Comparison of ENCODE assay signal across 26 mouse cellular contexts in genomic region chr14:36135749-36136148, GRCm38 (mm10). TPM values are rescaled to one million over a fixed set of nuclear protein-coding genes. Genes with fewer than 3 reads are reported as not detected.
DNase-seq lines count a peak whose midpoint lies in the region; ATAC-seq and TF ChIP-seq lines count a peak whose summit lies in the region.
"Had no signal": no experiment of that assay in that cellular context is flagged by ENCODE, and none has a peak within 500 bp of the region (broad histone marks: within the 10 kb centered on the region; RNA-seq: fewer than 3 reads in every experiment).

No protein-coding gene starts in this region.

- 0 out of 2 replicates have a peak, but pooled peaks cover 5% of the 10 kb centered on the region for H3K4me1 ChIP-seq in forebrain, embryonic 13.5 days
- H3K4me1 ChIP-seq in forebrain, embryonic 15.5 days, result peaks cover 4% of the 10 kb centered on the region; the same call in 1 of the 2 replicates
- no peaks in the 10 kb centered on the region for H3K4me1 ChIP-seq in heart, postnatal 0 days (ENCODE audit: control insufficient read depth, insufficient read depth)
- H3K4me1 ChIP-seq in midbrain, embryonic 13.5 days (replicated peaks), result 0 out of 2 replicates have a peak, but pooled peaks cover 4% of the 10 kb centered on the region
- H3K4me1 ChIP-seq: embryonic facial prominence, embryonic 10.5 days; heart, embryonic 15.5 days had no signal

- DNase-seq in heart, postnatal 0 days (ENCODE audit: low spot score), result peak; percentile 8
- DNase-seq in heart, postnatal 10 days, result no peak
- no peak for DNase-seq in urinary bladder, postnatal 14 days (ENCODE audit: low spot score)
- DNase-seq in left cerebral cortex, adult 11 months (ENCODE audit: low spot score), result no peak
- DNase-seq: adrenal gland, postnatal 10 days; B cell, adult 2 months; cerebellum, adult 2 months; cerebellum, postnatal 10 days; gastrocnemius, postnatal 14 days; heart, adult 2 months; heart, postnatal 36 days had no signal

- H3K36me3 ChIP-seq in forebrain, embryonic 13.5 days (ENCODE audit: poor library complexity, severe bottlenecking), result no peaks in the 10 kb centered on the region
- H3K36me3 ChIP-seq in forebrain, embryonic 15.5 days, result no peaks in the 10 kb centered on the region
- H3K36me3 ChIP-seq in heart, postnatal 0 days (replicated peaks; ENCODE audit: control insufficient read depth, insufficient read depth, low read length), result no peaks in the 10 kb centered on the region
- no peaks in the 10 kb centered on the region for H3K36me3 ChIP-seq in midbrain, embryonic 13.5 days
- H3K36me3 ChIP-seq: embryonic facial prominence, embryonic 10.5 days; G1E; heart, embryonic 15.5 days; hindbrain, embryonic 15.5 days had no signal

- ATAC-seq in forebrain, embryonic 13.5 days, result peak; percentile 51; the same call in 1 of the 2 replicates
- ATAC-seq in forebrain, embryonic 15.5 days (replicated peaks), result no peak; the same call in 1 of the 2 replicates
- ATAC-seq in heart, postnatal 0 days (ENCODE audit: insufficient read depth, low read depth), result no peak
- peak; percentile 56 for ATAC-seq in midbrain, embryonic 13.5 days
- ATAC-seq: CD4-positive, CD25-positive, alpha-beta regulatory T cell, adult 4 months; intestine, embryonic 16.5 days had no signal

- no peaks in the 10 kb centered on the region for H3K9me3 ChIP-seq in forebrain, embryonic 13.5 days (replicated peaks)
- no peaks in the 10 kb centered on the region for H3K9me3 ChIP-seq in forebrain, embryonic 15.5 days
- H3K9me3 ChIP-seq in heart, postnatal 0 days (replicated peaks; ENCODE audit: control insufficient read depth, low read length), result no peaks in the 10 kb centered on the region
- H3K9me3 ChIP-seq in midbrain, embryonic 13.5 days, result no peaks in the 10 kb centered on the region
- H3K9me3 ChIP-seq: embryonic facial prominence, embryonic 10.5 days; G1E; heart, embryonic 15.5 days; hindbrain, embryonic 15.5 days had no signal

- no peak overlapping the region for H3K4me2 ChIP-seq in forebrain, embryonic 13.5 days
- no peak overlapping the region for H3K4me2 ChIP-seq in forebrain, embryonic 15.5 days (replicated peaks)
- H3K4me2 ChIP-seq in heart, postnatal 0 days (ENCODE audit: low read depth, low read length), result no peak overlapping the region
- no peak overlapping the region for H3K4me2 ChIP-seq in midbrain, embryonic 13.5 days (replicated peaks)
- H3K4me2 ChIP-seq: heart, embryonic 11.5 days; heart, embryonic 15.5 days; hindbrain, embryonic 15.5 days had no signal

- no peaks in the 10 kb centered on the region for H3K27me3 ChIP-seq in forebrain, embryonic 13.5 days
- no peaks in the 10 kb centered on the region for H3K27me3 ChIP-seq in forebrain, embryonic 15.5 days
- no peaks in the 10 kb centered on the region for H3K27me3 ChIP-seq in heart, postnatal 0 days (ENCODE audit: control insufficient read depth, insufficient read depth, low read length)
- H3K27me3 ChIP-seq in midbrain, embryonic 13.5 days, result no peaks in the 10 kb centered on the region
- H3K27me3 ChIP-seq: heart, embryonic 15.5 days; hindbrain, embryonic 15.5 days had no signal

- H3K9ac ChIP-seq in forebrain, embryonic 13.5 days, result no peak overlapping the region
- no peak overlapping the region for H3K9ac ChIP-seq in forebrain, embryonic 15.5 days (replicated peaks)
- no peak overlapping the region for H3K9ac ChIP-seq in heart, postnatal 0 days (replicated peaks; ENCODE audit: low read depth, low read length)
- no peak overlapping the region for H3K9ac ChIP-seq in midbrain, embryonic 13.5 days (replicated peaks)
- H3K9ac ChIP-seq: heart, embryonic 15.5 days; hindbrain, embryonic 15.5 days had no signal

- H3K27ac ChIP-seq in forebrain, embryonic 13.5 days, result no peak overlapping the region
- H3K27ac ChIP-seq in forebrain, embryonic 15.5 days (replicated peaks), result no peak overlapping the region
- H3K27ac ChIP-seq in heart, postnatal 0 days (ENCODE audit: low read depth), result no peak overlapping the region
- no peak overlapping the region for H3K27ac ChIP-seq in midbrain, embryonic 13.5 days
- H3K27ac ChIP-seq: embryonic facial prominence, embryonic 10.5 days; heart, adult 2 months; heart, embryonic 15.5 days; hindbrain, embryonic 15.5 days had no signal

- no peak for TF ChIP-seq EP300 in heart, postnatal 0 days (IDR thresholded peaks at IDR 0.05; ENCODE audit: low read depth)

- H3K4me3 ChIP-seq in forebrain, embryonic 13.5 days, result no peak overlapping the region
- H3K4me3 ChIP-seq in forebrain, embryonic 15.5 days, result no peak overlapping the region
- H3K4me3 ChIP-seq in heart, postnatal 0 days (ENCODE audit: low read depth, low read length), result no peak overlapping the region
- H3K4me3 ChIP-seq in midbrain, embryonic 13.5 days (replicated peaks), result no peak overlapping the region
- H3K4me3 ChIP-seq: embryonic facial prominence, embryonic 10.5 days; heart, adult 2 months; heart, embryonic 15.5 days; hindbrain, embryonic 15.5 days had no signal

- WGBS in forebrain, embryonic 13.5 days, result 45% methylated on average over 3 of the region's 3 CpGs
- 35% methylated on average over 3 of the region's 3 CpGs for WGBS in forebrain, embryonic 15.5 days
- 40% methylated on average over 3 of the region's 3 CpGs for WGBS in heart, postnatal 0 days
- WGBS in midbrain, embryonic 13.5 days, result 27% methylated on average over 3 of the region's 3 CpGs

- intact Hi-C loops in heart, postnatal 10 days (cut with DNase I), result no loop called here

- no peak for TF ChIP-seq CTCF in heart, postnatal 0 days (IDR thresholded peaks at IDR 0.05; ENCODE audit: low read depth)

RNA-seq across cellular contexts. Expression of gene 4930474N05Rik, which starts 41.0 kb away (rescaled TPM):
- not detected in 2 replicates for polyA plus RNA-seq in forebrain, embryonic 13.5 days (2015; fragmentation: Nextera tagmentation; extraction: Ambion mirVana)
- not detected in 2 replicates for polyA plus RNA-seq in forebrain, embryonic 15.5 days (2015; fragmentation: Nextera tagmentation; extraction: Ambion mirVana)
- not detected in 2 replicates for total RNA-seq in heart, postnatal 0 days (2014; rRNA removed; ENCODE audit: low replicate concordance)
- polyA plus RNA-seq in heart, postnatal 0 days (2015; fragmentation: Nextera tagmentation; extraction: Ambion mirVana), result not detected in 2 replicates
- total RNA-seq in heart, postnatal 10 days (2021), result not detected
- polyA plus RNA-seq in midbrain, embryonic 13.5 days (2015; fragmentation: Nextera tagmentation; extraction: Ambion mirVana), result not detected in 2 replicates
- total RNA-seq: adrenal gland, postnatal 10 days; adrenal gland, postnatal 4 days; gastrocnemius, adult 18-20 months; gastrocnemius, postnatal 14 days; heart, adult 2 months; heart, postnatal 36 days had no signal
- polyA plus RNA-seq: CD4-positive, CD25-positive, alpha-beta regulatory T cell, adult 4 months; cerebellum, adult 2 months; embryonic facial prominence, embryonic 10.5 days; embryonic facial prominence, embryonic 14.5 days; G1E; gonadal fat pad, adult 2 months; heart, adult 2 months; heart, embryonic 11.5 days; heart, embryonic 15.5 days; hindbrain, embryonic 11.5 days; hindbrain, embryonic 15.5 days; intestine, embryonic 16.5 days had no signal

Comparison
In these comparisons a context has a peak if more than half of its experiments do, and no peak if none do; other contexts are left out.
1. ATAC-seq: peak in forebrain, embryonic 13.5 days (single experiment) and midbrain, embryonic 13.5 days (single experiment); none in forebrain, embryonic 15.5 days (single experiment) and heart, postnatal 0 days (single experiment).